Mouse (Mus musculus) right cerebral cortex, postnatal 14 days (tissue): Measurements from ENCODE around the gene Elovl6.

Experiments
- DNase-seq: peaks from one replicate; pipeline ENCODE4 v3.0.0; 2022

The Elovl6 gene

DNA sequence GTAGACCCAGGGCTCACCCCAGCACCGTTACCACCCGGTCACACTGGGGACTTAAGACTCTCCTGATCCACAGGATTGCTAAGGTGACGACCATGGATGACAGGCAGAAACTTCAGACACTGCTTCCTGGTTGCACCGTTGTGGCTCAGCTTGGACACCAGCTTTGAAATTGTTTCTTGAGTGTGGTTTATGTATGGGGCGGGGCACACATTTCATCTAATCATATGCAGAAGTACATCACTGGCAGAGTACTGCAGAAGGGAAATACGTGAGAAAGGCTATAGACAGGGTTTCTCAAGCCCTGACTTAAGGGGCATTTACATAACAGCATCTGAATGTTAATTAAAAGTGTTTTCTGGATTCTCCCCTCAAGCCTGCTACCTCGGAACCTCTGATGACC is 81.6 kb downstream of the Elovl6 start:
- no peak for DNase-seq

DNA sequence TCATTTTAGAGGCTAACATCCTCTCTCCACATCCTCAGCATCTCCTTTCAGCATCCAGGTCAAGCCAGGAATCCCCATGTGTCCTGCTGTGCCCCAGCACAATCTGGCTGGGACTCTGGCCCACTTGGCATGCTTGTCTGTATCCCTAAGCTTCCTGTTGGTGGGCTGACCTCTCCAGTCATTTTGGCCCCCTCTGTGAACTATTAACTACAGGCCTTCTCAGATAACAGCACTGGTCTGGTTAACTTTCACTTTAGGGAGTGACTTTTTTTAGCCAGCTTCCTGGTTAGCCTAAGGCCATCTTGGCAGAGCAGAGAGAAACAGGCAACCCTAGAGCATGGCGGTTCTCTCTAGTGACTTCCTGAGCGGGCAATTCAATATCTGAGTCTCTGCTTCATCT is 82.1 kb downstream of the Elovl6 start:
- no peak for DNase-seq

DNA sequence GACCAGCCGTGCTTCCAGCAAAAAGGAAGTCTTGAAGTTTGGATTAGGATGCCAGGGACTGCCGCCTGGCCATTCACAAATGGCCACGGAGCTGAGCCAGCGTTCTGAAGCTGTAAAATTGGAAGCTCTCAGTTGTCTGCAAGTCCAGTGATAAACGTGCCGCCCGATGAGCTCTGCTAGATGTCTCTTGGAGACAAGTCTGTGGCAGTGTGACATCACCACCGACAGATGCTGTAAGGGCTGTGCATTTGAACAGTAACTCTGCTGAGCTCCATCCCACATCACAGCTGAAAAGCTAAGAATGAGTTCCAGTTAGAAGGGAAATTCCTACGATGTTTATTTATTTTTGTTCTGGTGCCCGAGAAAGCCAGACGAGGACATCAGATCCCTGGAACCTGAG is 85.3 kb downstream of the Elovl6 start:
- DNase-seq, result no peak

- no peak for DNase-seq
Observed at GRCm38 (mm10) chr3:129619194-129619775, 87.1 kb downstream of the Elovl6 start.

DNA sequence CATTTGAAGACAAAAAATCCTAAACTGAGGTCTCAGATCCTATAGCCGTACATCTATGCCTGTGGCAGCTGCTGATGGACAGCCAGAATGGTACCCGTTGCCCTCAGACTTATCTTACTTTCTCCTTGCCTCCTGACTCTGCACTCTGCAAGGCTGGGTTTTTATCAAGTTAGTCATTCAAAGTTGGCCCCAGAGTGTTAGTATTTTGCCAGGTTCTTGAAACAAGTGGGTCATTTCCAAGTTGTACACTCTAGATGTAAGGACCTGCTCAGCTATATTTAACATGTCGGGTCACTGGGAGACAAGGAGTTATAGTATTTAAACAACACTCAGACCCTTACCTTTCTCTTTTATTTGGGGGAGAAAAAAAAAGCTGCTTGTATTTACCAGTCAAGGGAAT is 88.6 kb downstream of the Elovl6 start:
- DNase-seq, result no peak

DNA sequence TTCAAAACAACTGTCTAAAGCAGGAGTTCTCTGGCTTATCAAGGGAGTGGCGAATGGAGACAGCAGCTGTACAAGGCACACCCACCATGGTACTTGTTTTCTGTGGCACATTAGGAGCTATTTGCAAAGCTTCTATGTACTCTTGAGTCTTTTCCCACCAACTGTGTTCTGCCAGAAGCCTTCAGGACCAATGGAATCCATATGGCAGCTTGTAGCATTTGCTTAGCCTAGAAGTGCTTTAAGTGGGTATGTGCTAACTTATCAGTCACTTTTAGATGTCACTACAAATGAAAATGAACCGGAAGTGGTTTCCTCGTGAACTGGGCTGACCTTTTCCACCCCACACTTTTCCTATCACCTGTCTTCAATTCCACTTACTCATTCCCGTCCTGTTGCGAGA is 89.1 kb downstream of the Elovl6 start:
- no peak for DNase-seq

- DNase-seq, result no peak
Observed at GRCm38 (mm10) chr3:129622120-129622519, 90.0 kb downstream of the Elovl6 start.

- no peak for DNase-seq
Observed at GRCm38 (mm10) chr3:129622705-129623104, 90.5 kb downstream of the Elovl6 start.

DNA sequence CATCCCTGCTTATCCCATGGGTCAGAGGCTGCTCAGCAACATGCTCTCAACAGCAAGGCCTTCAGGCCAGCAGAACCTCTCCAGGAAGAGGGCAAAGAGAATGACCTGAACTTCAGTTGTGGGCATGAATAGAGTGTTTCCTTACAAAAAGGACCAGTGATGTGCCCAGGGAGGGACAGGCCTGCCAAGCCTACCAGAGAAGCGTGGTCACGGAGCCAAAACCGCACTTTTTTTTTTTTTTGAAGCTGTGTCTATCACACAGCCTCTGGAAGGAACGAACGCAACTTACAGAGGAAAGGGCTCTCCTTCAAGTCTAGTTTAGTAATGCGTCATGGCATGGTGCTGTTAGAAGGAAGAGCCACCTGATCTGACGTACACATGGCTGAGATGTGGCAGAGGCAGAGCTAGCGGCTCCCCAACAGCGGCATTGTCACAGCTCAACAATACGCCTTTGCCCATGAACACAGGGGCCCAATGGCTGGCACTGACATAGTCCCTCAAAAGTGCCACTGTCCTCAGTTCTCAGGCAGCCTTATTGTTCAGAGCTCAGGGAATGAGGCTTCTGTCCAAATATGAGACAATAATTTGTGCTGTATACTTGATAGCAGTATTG is 92.1 kb downstream of the Elovl6 start:
- DNase-seq, result no peak

- DNase-seq, result no peak
Observed at GRCm38 (mm10) chr3:129627281-129627680, 95.1 kb downstream of the Elovl6 start.

- DNase-seq, result no peak
Observed at GRCm38 (mm10) chr3:129631018-129631417, 98.9 kb downstream of the Elovl6 start.

DNA sequence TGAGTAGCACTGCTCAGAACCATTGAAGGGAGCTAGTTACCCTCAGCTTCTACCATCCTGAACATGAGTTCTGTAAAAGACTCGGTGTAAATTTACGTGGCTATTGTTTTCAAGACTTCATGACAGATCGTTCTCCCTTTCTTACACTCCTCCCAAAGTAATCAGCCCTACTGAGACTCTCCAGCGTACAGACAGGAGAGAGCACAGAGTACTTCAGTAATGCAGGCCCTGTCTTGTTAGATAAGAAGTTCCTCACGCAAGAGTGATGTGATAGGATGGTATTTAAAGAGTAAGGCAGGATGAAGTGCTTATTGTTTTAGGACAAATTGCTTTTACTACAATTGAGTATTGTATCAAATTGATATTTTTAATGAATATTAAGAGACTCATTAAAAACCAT is 99.7 kb downstream of the Elovl6 start:
- no peak for DNase-seq

- DNase-seq, result no peak
Observed at GRCm38 (mm10) chr3:129633518-129633917, 101.4 kb downstream of the Elovl6 start.

- DNase-seq, result no peak
Observed at GRCm38 (mm10) chr3:129634260-129634901, 102.2 kb downstream of the Elovl6 start.

DNA sequence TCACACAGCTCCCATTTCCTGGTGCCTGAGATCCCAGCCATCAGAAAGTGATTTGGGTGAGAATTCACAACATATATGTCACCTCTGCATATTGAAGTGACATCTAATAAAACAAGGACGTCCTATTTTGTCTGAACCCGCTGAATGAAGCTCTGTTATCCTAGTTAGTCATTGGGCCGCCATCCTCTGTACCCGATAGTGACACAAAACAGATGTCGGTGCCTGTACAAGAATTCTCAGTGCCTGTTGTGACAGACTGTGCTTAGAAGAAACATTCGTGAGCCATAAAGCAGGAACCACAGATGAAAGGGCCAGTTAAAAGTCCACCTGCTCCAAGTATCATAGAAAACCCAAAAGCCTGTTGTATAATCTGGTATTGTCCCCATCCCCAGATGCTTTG is 105.3 kb downstream of the Elovl6 start:
- no peak for DNase-seq

DNA sequence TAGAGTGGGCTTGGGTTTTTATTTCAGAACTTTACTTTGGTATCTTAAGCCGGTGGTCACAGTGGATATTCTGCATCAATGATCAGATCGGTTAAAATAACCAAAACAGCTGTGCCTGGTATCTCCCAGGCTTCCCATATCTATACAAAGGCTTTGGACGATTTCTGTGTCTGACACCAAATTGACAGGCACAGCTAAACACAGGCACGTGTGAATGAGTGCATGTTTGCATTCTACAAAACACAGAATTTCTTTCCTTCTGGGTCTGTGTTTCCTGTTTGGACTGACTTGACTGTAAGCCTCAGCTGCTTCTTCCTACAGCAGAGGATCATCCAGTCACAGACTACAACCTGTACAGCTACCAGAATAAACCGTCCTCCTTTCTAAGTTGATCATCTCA is 107.5 kb downstream of the Elovl6 start:
- no peak for DNase-seq

GRCm38 (mm10) chr3:129640211-129641000 is 108.3 kb downstream of the Elovl6 start:
- no peak for DNase-seq

GRCm38 (mm10) chr3:129641621-129642020 is 109.5 kb downstream of the Elovl6 start:
- DNase-seq, result no peak

- no peak for DNase-seq
Observed at GRCm38 (mm10) chr3:129645409-129645808, 113.3 kb downstream of the Elovl6 start.

DNA sequence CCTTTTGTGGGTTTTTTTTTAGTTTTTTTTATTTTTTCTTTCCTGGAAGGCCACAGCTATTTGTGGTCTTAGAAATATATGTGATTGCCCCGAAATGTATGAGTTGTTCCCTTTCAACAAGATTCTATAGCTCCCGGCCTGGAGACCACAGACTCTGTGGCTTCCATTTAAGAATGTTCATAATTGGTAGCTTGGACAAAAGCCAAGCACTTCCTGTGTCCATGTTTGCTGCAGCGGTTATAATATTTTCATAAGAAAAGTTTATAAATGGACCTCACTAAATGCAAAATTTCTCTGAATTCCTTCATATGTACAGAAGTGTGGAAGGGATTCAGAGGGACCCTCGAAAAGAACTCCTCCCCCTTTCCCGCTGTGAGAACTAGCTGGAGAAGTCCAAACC is 114.6 kb downstream of the Elovl6 start:
- no peak for DNase-seq

DNA sequence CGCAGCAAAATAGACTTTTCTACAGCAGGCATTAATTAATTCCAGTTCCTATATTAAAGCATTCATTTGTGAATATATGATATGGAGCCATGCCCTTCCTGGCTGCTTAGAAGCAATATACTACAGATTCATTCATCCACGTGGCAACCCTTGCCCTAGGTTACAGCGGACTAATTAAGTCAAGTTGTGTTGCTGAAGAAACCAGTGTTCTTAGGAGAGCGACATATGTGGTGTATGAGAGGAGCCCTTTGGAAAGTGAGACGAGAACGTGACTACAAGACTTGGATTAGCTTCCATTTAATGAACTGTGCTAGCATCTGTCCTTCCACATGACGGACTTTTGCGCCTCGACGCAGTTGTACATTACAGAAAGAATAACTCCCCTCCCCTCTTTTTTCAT is 115.2 kb downstream of the Elovl6 start:
- DNase-seq, result no peak

DNA sequence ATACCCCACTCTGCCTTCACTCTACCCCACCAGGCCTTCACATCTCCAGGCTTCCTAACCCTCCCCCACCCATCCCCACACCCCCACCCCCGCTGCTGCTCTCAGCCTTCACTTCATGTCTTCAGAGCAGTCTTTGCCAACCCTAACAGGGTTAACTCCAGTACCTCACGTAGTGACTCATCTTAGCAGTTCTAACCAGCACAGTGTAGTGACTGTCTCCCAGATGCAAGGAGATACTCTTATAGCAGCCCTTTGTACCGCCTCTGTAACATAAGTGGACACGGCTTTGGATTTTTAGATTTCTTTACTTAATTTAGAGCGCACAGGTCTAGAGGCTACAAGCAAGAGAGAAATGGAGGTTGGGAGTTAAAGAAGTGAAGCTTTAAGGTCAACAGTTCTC is 116.4 kb downstream of the Elovl6 start:
- DNase-seq, result no peak

DNA sequence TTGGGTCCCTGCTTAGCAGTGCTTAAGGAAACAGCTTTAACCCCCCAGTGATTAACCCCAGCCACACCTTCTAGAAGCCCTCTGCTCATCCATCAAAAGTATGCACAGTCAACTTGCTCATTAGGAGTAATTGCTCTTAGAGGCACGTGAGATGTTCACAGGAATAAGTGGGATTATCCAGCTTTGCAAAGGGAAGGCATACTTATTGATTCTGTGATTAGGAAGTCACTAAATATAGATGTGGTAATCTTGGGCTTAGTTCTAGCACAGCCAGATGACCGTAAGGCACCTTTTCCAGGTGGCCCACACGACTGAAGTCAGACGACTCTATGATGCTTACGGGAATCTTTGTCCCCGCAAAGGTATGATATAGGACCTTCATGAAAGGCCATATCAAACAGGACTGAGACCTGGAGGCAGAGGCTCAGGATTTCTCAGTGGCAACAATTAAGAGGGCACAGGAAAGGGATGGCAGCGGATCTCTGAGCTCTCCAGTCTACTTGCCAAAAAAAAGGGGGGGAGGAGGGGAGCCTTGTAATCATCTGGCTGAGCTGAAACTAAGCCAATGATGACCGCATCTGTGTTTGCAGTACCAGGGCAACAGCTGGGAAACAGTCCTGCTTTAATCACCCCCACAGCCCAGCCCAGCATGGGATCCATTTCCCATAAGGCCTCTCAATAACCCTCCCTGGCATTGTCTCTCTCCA is 117.6 kb downstream of the Elovl6 start:
- no peak for DNase-seq
